Mouse (Mus musculus): ENCODE measurements at regions not wholly inside any gene's neighbourhood (a gene's known extent, or its start where the extent isn't known, plus 50 kb on each side); places are given as distances from the start of the nearest gene placed in this dataset.

DNA sequence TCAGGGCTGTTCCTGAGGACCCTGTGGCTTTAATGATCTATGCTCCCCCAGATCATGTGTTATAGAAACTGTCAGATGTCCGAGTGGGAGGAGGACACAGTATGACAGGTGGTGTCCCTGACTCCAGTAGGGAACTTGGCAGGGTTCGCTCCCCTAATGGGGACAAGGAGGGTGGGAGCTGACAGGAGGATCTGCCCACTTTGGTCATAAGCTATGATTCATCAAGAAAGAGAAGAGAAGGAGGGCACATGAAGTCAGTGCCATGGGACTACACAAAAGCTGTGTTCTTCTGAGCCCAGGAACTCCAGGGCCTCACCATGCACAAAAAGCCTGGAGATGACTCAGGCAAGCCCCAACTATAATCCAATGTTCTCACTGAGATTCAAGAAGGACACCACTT is 162.2 kb upstream of the Brinp1 start:
- ATAC-seq (ENCODE audit: low TSS enrichment) = peak; percentile 74

DNA sequence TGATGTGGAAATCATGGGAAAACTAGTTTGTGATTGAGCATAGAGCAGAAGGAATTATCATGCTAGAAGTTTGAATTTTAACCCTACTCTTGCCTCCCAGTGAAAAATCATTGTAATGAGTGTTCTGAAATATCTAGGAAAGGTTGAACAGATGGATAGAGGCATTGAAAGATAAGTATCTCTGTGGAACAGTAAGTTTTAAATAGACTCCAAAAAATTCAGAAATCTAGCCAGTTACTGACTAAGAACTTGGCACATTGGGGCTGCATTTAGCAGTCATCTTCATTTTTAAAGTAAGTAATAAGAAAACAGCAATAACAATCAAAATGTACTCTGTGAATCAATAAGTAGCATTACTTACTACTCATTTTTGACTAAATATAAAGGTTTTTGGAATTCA is 151.0 kb upstream of the Brinp1 start:
- peak; percentile 84 for ATAC-seq (ENCODE audit: low TSS enrichment)

- ATAC-seq (ENCODE audit: low TSS enrichment) = peak; percentile 99
Measured at GRCm38 (mm10) chr4:69095748-69096408, 141.7 kb upstream of the Brinp1 start.

DNA sequence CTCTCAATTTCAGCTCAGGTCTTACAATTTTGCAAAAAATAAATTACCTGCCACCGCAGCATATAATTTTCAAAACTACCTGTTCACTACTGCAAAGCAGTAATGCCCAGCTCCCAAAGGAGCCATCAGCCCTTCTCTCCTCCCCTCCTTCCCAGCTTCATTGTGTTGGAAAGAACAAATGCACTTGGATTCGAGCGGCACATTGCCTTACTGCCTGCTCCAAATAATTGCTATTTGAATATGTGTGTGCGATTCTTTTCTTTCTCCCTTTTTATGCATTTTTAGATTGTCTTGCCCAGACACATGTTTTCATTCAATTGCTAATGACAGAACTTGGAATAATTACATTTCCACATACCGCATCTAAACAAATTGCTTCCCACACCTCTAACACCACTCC is 123.9 kb upstream of the Brinp1 start:
- ATAC-seq (ENCODE audit: low TSS enrichment) = no peak

DNA sequence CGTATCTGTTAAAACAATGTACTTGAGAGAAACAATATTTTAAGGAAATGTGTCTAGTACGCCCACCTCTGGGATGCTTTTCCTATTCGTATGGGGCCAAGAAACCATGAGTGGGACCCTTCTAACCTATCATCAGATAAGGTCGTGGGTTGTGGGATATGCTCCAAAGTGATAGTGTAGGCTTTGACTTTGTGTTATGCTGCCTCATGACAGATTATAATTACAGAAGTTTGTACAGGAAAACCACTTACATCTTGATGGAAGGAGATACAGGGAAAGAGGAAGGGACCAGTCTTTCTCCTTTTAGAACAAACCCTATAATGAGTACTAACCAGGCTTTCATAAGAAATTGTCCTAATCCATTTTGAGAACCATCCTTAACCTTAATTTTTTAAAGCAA is 123.1 kb upstream of the Brinp1 start:
- ATAC-seq (ENCODE audit: low TSS enrichment) = no peak

- ATAC-seq (ENCODE audit: low TSS enrichment) = no peak
Measured at GRCm38 (mm10) chr4:69039645-69040342, 85.6 kb upstream of the Brinp1 start.

DNA sequence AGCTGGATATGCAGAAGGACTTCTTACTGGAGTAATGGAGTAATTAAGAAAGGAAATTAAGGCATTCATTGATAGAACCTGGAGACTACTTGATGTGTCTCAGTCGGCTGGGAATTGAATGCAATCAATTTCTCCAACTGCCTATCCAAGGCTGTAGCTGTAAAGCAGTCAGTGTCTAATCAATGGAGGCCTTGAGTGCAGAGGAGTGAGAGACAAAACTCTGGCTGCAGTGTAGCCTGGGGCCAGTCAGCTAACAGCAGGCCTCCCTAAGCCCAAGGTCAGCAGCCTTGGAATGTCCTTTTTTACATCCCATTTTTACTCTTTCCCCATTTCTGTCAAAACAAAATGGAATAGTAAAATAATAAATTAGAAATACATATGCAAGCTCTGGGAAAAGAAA is 80.0 kb upstream of the Brinp1 start:
- ATAC-seq (ENCODE audit: low TSS enrichment) = no peak

DNA sequence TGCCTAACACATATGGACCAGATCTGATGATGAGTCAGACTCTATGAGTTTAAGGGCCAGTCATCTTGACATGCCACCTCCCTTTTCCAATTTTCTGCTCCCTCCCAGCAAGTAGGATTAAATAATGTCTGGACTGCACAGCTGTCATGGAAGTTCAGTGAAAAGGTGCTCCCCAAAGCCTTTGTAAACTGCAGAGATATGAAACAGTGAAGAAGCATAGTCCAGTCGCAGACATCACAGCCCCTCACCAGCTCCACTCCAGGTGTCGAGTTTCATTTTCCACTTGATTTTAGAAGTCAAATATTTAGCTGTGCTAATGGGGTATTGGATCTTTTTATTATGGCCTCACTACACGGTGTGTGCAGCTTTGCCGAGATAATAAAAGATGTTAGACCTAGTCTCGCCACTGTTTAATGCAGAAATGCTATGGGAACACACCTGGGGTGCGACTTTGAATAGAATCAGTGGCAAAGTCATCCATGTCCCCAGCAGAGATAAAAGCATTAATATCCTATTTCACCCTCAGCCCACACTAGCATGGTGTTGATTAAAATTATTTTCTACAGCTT is 66.0 kb upstream of the Brinp1 start:
- ATAC-seq (ENCODE audit: low TSS enrichment) = no peak

- peak; percentile 99 for ATAC-seq (ENCODE audit: low TSS enrichment)
Measured at GRCm38 (mm10) chr4:69015396-69015795, 61.2 kb upstream of the Brinp1 start.

Data from frontal cortex, adult (tissue).